Mouse (Mus musculus) cerebellum, postnatal 25 days (tissue): Measurements from ENCODE around the gene Hnrnpul2.
"Not testable (repeated sequence)": the region's sequence is repeated elsewhere in the genome, so short reads cannot be mapped to it uniquely, and the experiment has no call there.

Source experiments
- DNase-seq, 2 experiments: peaks; one replicate each; pipeline ENCODE4 v3.0.0; 2021; ENCODE audit warnings: mixed read lengths in 2 of 2

Gene Hnrnpul2

GRCm38 (mm10) chr19:8853117-8853516 lies 33.3 kb downstream of the Hnrnpul2 start:
- no peak for DNase-seq

- DNase-seq, result peak in 1 of 2 experiments; percentile 67
Observed at GRCm38 (mm10) chr19:8857689-8858088, 37.9 kb downstream of the Hnrnpul2 start.

GRCm38 (mm10) chr19:8859018-8859417 lies 39.2 kb downstream of the Hnrnpul2 start:
- peak in 1 of 2 experiments; percentile 56 for DNase-seq

GRCm38 (mm10) chr19:8864265-8864664 lies 44.5 kb downstream of the Hnrnpul2 start:
- DNase-seq, result no peak

- DNase-seq, result not testable (repeated sequence)
Observed at GRCm38 (mm10) chr19:8870381-8870780, 50.6 kb downstream of the Hnrnpul2 start.

- DNase-seq, result no peak
Observed at GRCm38 (mm10) chr19:8870838-8871237, 51.0 kb downstream of the Hnrnpul2 start.

- peak; percentile 98 to 99 for DNase-seq
Observed at GRCm38 (mm10) chr19:8871267-8872186, 51.7 kb downstream of the Hnrnpul2 start, which contains the start of gene Ubxn1. Ubxn1 (plus strand) TSS chr19:8871496.

GRCm38 (mm10) chr19:8872266-8872840 lies 52.5 kb downstream of the Hnrnpul2 start:
- no peak for DNase-seq

GRCm38 (mm10) chr19:8875031-8875430 lies 55.2 kb downstream of the Hnrnpul2 start:
- DNase-seq, result no peak

- DNase-seq, result peak; percentile 89 to 92
Observed at GRCm38 (mm10) chr19:8880311-8881033, 60.7 kb downstream of the Hnrnpul2 start, which contains the start of gene Uqcc3. Uqcc3 (minus strand) TSS chr19:8880923.

GRCm38 (mm10) chr19:8881034-8881392 lies 61.2 kb downstream of the Hnrnpul2 start:
- no peak for DNase-seq

GRCm38 (mm10) chr19:8883616-8884015 lies 63.8 kb downstream of the Hnrnpul2 start, which contains the start of the genes Lbhd1 and Gm49403:
Lbhd1 (plus strand) TSS chr19:8883732.
Gm49403 (plus strand) TSS chr19:8883930.
- no peak for DNase-seq
